Mouse (Mus musculus) NIH3T3 (cell line): Measurements from ENCODE around the gene Zdhhc20.
"Not testable (repeated sequence)": the region's sequence is repeated elsewhere in the genome, so short reads cannot be mapped to it uniquely, and the experiment has no call there.

Experiments used
- DNase-seq: peaks from one replicate; pipeline ENCODE4 v3.0.0-alpha.2; 2012; ENCODE audit warnings: low read depth

The Zdhhc20 gene

DNA sequence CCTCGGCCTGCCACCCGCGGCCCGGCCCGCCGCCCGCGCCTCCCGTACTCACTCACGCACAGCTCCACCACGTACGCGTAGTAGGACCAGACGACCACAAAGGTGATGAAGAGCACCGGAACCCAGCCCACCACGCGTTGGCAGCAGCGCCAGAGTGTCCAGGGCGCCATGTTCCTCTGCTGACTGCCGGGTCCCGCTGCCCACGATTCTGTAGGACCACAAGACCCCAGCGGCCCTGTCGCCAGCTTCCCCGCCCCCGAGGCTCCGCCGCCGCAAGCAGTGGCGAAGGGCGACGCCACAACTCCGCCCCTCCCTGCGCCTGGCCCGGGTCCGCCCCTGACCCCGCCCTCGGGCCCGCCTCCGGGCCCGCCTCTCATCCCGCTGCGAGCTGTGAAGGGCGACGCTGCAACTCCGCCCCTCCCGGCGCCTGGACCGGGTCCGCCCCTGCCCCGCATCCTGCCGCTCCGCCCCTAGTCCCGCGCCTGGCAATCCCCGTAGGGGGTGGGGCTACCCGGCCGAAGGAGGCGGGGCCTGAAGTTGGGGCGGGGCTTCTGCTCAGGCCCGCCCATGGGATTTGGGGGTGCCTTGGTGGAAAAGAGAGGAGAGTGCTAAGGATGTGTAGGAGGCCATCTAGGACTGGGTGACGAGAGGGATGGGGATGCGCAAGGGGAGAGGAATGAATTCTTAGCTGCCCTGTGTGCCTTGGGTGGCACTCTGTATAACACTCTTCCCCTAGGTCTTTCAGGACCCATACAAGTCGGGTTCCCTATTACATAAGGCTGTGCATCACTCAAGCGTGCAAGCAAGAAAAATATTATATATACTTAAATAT lies at the start of gene Zdhhc20:
Gene Zdhhc20 (minus strand): TSS at position 266 of the 832 bp plus-strand sequence.
- peak; percentile 95 for DNase-seq

GRCm38 (mm10) chr14:57937297-57937696 lies 47.2 kb upstream of the Zdhhc20 start:
- DNase-seq, result no peak

DNA sequence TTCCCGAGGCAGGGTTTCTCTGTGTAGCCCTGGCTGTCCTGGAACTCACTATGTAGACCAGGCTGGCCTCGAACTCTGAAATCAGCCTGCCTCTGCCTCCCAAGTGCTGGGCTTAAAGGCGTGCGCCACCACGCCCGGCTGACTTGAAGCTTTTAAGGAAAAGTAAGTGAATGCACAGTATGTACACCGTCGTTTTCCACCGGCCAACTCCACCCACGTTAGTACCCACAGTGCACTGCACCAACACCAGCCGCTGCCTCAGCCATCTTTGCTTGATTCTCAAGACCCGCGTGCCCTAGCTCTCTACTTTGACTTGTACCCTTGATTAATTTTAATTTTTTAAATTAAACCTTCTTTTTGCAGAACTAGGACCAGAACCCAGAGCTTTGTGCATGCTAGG lies 44.6 kb upstream of the Zdhhc20 start:
- DNase-seq, result no peak

DNA sequence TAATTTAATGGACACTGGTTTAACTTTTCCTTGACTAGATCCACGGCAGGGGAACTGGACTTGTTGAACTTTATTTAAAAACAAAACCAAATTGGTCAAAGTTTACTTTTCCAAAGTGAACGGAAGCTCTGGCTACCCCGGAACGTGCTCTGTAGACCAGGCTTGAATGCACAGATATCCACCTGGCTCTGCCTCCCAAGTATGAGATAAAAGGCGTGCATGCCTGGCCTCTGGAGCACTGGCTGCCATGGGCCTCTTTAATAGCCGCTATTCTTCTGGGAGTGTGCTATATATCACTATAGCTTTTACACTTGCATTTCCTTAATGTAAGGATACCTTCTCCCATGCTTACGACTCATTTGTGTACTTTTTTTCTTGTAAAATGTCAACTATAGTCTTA lies 43.5 kb upstream of the Zdhhc20 start:
- DNase-seq, result no peak

- no peak for DNase-seq
Observed at GRCm38 (mm10) chr14:57932881-57933443, 42.9 kb upstream of the Zdhhc20 start.

DNA sequence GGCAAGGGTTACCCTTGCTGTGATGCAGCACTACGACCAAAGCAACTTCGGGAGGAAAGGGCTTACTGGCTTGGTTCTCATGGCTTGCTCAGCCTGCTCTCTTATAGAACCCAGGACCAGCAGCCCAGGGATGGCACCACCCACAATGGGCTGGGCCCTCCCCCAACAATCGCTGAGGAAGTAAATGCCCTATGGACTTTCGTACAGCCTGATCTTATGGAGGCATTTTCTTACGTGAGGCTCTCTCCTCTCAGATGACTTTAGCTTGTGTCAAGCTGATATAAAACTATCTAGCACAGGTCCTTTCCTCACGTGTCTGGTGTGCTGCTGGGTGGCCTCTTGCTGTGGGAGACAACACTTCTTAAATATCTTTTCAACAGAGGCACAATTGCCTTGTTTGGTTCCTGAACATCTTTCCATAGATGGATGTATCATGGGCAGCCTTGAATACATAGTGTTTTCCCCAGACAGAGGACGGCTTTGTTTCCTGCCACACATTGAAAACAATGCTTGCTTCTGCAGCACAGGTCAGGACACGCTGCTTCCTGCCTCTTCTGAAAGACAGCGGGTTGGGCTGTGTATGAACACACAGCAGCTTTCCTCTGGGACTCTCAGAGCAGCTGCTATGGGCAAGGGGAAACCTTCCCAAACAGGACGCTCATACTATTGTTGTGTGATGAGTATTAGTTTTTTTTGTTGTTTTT lies 31.5 kb upstream of the Zdhhc20 start:
- no peak for DNase-seq

GRCm38 (mm10) chr14:57920568-57921310 lies 30.7 kb upstream of the Zdhhc20 start:
- no peak for DNase-seq

GRCm38 (mm10) chr14:57919148-57919875 lies 29.2 kb upstream of the Zdhhc20 start:
- no peak for DNase-seq

GRCm38 (mm10) chr14:57915341-57915740 lies 25.3 kb upstream of the Zdhhc20 start:
- DNase-seq, result no peak

GRCm38 (mm10) chr14:57912211-57913007 lies 22.3 kb upstream of the Zdhhc20 start:
- not testable (repeated sequence) for DNase-seq

- DNase-seq, result not testable (repeated sequence)
Observed at GRCm38 (mm10) chr14:57911787-57912186, 21.7 kb upstream of the Zdhhc20 start.

- no peak for DNase-seq
Observed at GRCm38 (mm10) chr14:57911316-57911715, 21.2 kb upstream of the Zdhhc20 start.

DNA sequence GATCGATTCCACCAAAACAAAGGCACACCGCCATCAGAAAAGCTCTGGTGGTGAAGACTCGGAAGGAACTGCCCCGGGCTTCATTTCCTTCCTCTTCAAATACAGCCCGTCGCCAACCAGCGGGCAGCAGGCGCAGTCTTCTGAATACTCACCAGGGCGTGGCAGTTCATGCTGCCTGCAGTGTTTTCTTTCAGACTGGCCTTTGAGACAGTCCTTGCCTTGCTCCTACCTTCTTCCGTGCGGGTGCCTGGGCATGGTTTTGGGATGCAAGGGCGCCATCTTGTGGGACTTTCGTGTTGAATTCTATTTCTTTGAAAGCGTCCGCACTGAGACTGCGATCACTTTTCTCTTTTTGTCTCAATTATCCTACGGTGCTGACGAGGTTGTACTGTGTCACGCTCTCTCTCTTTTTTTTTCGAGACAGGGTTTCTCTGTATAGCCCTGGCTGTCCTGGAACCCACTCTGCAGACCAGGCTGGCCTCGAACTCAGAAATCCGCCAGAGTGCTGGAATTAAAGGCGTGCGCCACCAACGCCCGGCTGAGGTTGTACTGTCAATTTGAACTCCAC lies 20.5 kb upstream of the Zdhhc20 start:
- DNase-seq, result peak; percentile 93

DNA sequence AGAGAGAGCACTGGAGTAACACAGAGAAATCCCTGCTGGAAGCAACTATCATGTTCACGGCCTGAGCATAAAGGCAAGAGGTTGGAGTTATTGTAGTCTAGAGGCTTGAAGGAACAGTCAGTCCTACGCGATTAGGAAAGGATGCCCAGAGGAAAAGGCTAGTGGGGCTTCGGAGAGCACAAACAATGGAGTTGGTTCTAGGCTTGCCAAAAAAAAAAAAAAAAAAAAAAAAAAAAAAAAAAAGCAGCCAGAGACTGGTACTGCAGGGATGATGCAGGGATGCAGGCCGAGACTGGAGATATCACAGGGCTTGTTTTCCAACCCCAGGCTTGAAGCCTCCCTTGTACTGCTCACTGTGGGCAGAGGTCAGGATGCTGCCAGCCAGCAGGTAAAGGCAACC lies 19.2 kb upstream of the Zdhhc20 start:
- no peak for DNase-seq

DNA sequence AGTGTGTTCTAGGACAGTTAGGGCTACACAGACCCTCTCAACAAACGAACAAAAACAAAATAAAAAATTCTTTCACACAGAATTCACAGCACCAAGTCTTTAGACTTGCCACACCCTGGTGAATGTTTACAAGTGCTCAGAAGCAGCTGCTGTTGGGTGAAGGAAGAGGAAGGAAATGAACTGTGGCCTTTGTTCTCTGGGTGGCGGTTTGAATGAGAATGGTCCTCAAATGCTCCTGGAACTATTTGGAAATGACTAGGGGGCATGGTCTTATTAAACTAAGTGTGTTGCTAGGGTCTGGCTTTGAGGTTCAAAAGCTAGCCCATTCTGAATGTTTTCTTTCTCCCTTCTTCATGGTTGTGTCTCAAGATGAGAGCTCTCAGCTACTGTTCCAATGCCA lies 18.4 kb upstream of the Zdhhc20 start:
- no peak for DNase-seq

GRCm38 (mm10) chr14:57901998-57902397 lies 11.9 kb upstream of the Zdhhc20 start:
- DNase-seq, result no peak

GRCm38 (mm10) chr14:57896882-57897281 lies 6.8 kb upstream of the Zdhhc20 start:
- no peak for DNase-seq

DNA sequence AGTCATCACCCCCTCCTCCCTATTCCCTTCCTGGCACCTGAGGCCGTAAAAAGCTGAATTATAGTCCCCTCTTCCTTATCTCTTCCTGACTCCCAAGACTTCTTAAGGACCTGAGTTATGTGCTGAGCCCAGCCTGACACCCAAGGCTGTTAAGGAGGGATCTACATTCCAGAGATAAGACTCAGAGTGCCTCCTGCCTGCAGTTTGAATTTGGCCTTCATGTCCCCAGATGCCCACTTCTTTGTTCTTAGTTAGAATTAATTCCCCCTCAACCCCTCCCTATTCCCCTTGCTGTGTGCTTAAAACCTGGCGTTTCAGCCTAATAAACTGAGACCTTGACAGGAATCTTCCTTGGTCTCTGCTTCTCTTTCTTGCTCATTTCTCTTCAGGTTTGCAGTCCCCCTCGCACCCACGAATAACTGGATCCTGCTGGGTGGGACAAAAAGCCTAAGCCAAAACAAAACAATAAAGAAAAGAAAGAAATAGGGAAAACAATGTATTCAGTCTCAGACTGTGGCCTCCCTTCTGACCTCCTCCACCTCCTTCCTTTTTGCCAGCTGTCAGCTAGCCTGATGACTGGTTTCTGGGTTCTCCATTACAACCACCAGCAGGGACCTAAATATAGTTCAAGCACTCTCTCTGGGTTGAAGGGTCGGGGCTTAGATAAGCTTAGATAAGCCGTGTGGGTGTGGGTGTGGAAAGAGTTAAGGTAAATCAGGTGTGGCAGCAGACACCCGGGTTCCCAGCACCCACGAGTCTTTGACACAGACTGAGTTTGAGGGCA lies 6.2 kb upstream of the Zdhhc20 start:
- DNase-seq, result not testable (repeated sequence)

DNA sequence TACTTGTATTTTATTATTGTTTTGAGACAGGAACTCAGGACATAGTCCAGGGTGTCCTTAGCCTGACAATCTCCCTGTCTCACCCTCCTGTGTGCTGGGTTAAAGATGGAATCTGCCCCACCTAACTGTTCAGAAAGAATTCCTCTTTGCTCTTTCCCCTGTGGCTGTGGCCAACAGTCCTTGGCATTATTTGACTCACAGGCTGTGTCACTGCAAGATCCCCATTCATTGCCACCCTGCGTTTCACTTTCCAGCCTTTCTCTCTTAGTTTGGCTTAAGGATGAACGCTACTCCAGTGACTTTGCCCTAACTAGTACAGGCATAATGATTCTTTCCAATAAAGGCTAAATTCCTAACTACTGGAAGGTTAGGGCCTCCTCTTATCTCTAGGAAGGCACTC lies 4.3 kb upstream of the Zdhhc20 start:
- no peak for DNase-seq

GRCm38 (mm10) chr14:57892961-57893360 lies 2.9 kb upstream of the Zdhhc20 start:
- no peak for DNase-seq
